Mouse (Mus musculus): Measurements from ENCODE around the gene Ino80e.

GRCm38 (mm10) chr7:126863791-126864190 lies 1.6 kb upstream of the Ino80e start:
- no peak for TF ChIP-seq CTCF (IDR thresholded peaks at IDR 0.05; ENCODE audit: low read depth, low read length)
- TF ChIP-seq POLR2A (IDR thresholded peaks at IDR 0.05; ENCODE audit: insufficient read depth, low read length), result no peak
- TF ChIP-seq EP300 (IDR thresholded peaks at IDR 0.05; ENCODE audit: insufficient read depth, low read depth, low read length), result no peak

All from ES-Bruce4 (cell line).